Mouse (Mus musculus) T-cell, adult 66 days (primary cell): ENCODE results near the gene Foxk1. TPM values are rescaled to one million over a fixed set of nuclear protein-coding genes. Genes with fewer than 3 reads are reported as not detected.

Experiments used
- total RNA-seq, 2 experiments: library from RNA; stranded (reverse); gene quantifications; 3 replicates in 1 of 2; 4 replicates in 1 of 2; pipeline ENCODE4 v1.2.4; 2023

Gene Foxk1
- total RNA-seq = 100 to 1,000 TPM; 112 to 114 TPM

GRCm38 (mm10) chr5:142400981-142401640, at the start of gene Foxk1:
Gene Foxk1, plus strand, starts transcription at chr5:142401497.

GRCm38 (mm10) chr5:142463461-142464454, 62.5 kb downstream of the Foxk1 start, which contains the start of gene Ap5z1:
Gene Ap5z1, plus strand, starts transcription at chr5:142463944.

Other genes starting within 250 kb of the Foxk1 start
- 10 to 100 TPM; 48.2 to 57.5 TPM for gene Ap5z1, start 62.4 kb downstream of the Foxk1 start, total RNA-seq
- not detected for gene Papolb, start 128.6 kb downstream of the Foxk1 start, total RNA-seq
- not detected for gene Radil, start 149.6 kb downstream of the Foxk1 start, total RNA-seq
- not detected for gene Mmd2, start 207.3 kb downstream of the Foxk1 start, total RNA-seq
- 10 to 100 TPM; 65.7 to 68.9 TPM for gene Wipi2, start 226.2 kb downstream of the Foxk1 start, total RNA-seq